Mouse (Mus musculus): ENCODE measurements at regions not wholly inside any gene's neighbourhood (a gene's known extent, or its start where the extent isn't known, plus 50 kb on each side); places are given as distances from the start of the nearest gene placed in this dataset.

GRCm38 (mm10) chr4:5206394-5207099 lies 413.4 kb upstream of the Impad1 start:
- Histone ChIP-seq H3K27me3 (ENCODE audit: control insufficient read depth, insufficient read depth, low read length) (no peaks in the 10 kb centered on the region), H3K4me3 (ENCODE audit: low read depth, low read length) (no peak overlapping the region), H3K9ac (ENCODE audit: low read depth, low read length) (no peak overlapping the region), H3K9me3 (ENCODE audit: control insufficient read depth, low read length) (no peaks in the 10 kb centered on the region), H3K4me1 (replicated peaks; ENCODE audit: control insufficient read depth, insufficient read depth, low read length) (no peaks in the 10 kb centered on the region), H3K27ac (ENCODE audit: low read depth, low read length) (no peak overlapping the region), H3K36me3 (ENCODE audit: control insufficient read depth, insufficient read depth, low read length) (no peaks in the 10 kb centered on the region), H3K4me2 (replicated peaks; ENCODE audit: low read depth, low read length) (no peak overlapping the region)
- ATAC-seq (ENCODE audit: low FRiP score) (no peak), DNase-seq (ENCODE audit: low spot score) (no peak)
- 93% methylated on average over 1 of the region's 1 CpGs for WGBS

- Histone ChIP-seq H3K4me3 (ENCODE audit: low read depth, low read length) (no peak overlapping the region), H3K9ac (ENCODE audit: low read depth, low read length) (no peak overlapping the region), H3K36me3 (ENCODE audit: control insufficient read depth, insufficient read depth, low read length) (no peaks in the 10 kb centered on the region), H3K4me1 (replicated peaks; ENCODE audit: control insufficient read depth, insufficient read depth, low read length) (no peaks in the 10 kb centered on the region), H3K27ac (ENCODE audit: low read depth, low read length) (no peak overlapping the region), H3K27me3 (ENCODE audit: control insufficient read depth, insufficient read depth, low read length) (no peaks in the 10 kb centered on the region), H3K9me3 (ENCODE audit: control insufficient read depth, low read length) (no peaks in the 10 kb centered on the region), H3K4me2 (replicated peaks; ENCODE audit: low read depth, low read length) (no peak overlapping the region)
- ATAC-seq (ENCODE audit: low FRiP score) (no peak; the same call in 1 of the 2 replicates), DNase-seq (ENCODE audit: low spot score) (peak; percentile 17)
- 64% methylated on average over 7 of the region's 7 CpGs for WGBS
These were observed 412.4 kb upstream of the Impad1 start for GRCm38 (mm10) chr4:5205328-5206208.

- Histone ChIP-seq H3K4me2 (replicated peaks; ENCODE audit: low read depth, low read length) (no peak overlapping the region), H3K27me3 (ENCODE audit: control insufficient read depth, insufficient read depth, low read length) (no peaks in the 10 kb centered on the region), H3K4me3 (ENCODE audit: low read depth, low read length) (no peak overlapping the region), H3K9me3 (ENCODE audit: control insufficient read depth, low read length) (no peaks in the 10 kb centered on the region), H3K4me1 (replicated peaks; ENCODE audit: control insufficient read depth, insufficient read depth, low read length) (no peaks in the 10 kb centered on the region), H3K27ac (ENCODE audit: low read depth, low read length) (no peak overlapping the region), H3K9ac (ENCODE audit: low read depth, low read length) (no peak overlapping the region), H3K36me3 (ENCODE audit: control insufficient read depth, insufficient read depth, low read length) (no peaks in the 10 kb centered on the region)
- 26% methylated on average over 3 of the region's 3 CpGs for WGBS
- ATAC-seq (ENCODE audit: low FRiP score) (no peak; the same call in 1 of the 2 replicates), DNase-seq (ENCODE audit: low spot score) (peak; percentile 9)
These were observed 401.1 kb upstream of the Impad1 start for GRCm38 (mm10) chr4:5194272-5194671.

GRCm38 (mm10) chr4:5181591-5181990 lies 388.4 kb upstream of the Impad1 start:
- Histone ChIP-seq H3K9me3 (ENCODE audit: control insufficient read depth, low read length) (no peaks in the 10 kb centered on the region), H3K4me3 (ENCODE audit: low read depth, low read length) (no peak overlapping the region), H3K4me1 (replicated peaks; ENCODE audit: control insufficient read depth, insufficient read depth, low read length) (no peaks in the 10 kb centered on the region), H3K36me3 (ENCODE audit: control insufficient read depth, insufficient read depth, low read length) (no peaks in the 10 kb centered on the region), H3K9ac (ENCODE audit: low read depth, low read length) (no peak overlapping the region), H3K4me2 (replicated peaks; ENCODE audit: low read depth, low read length) (no peak overlapping the region), H3K27me3 (ENCODE audit: control insufficient read depth, insufficient read depth, low read length) (no peaks in the 10 kb centered on the region), H3K27ac (ENCODE audit: low read depth, low read length) (no peak overlapping the region)
- ATAC-seq (ENCODE audit: low FRiP score) (no peak), DNase-seq (ENCODE audit: low spot score) (no peak)
- WGBS: 85% methylated on average over 1 of the region's 1 CpGs

- ATAC-seq (ENCODE audit: low FRiP score): peak; percentile 43; the same call in 1 of the 2 replicates
- WGBS: 64% methylated on average over 11 of the region's 11 CpGs
- no peaks in the 10 kb centered on the region for H3K36me3 ChIP-seq (ENCODE audit: control insufficient read depth, insufficient read depth, low read length)
These were observed 386.0 kb upstream of the Impad1 start for GRCm38 (mm10) chr4:5178991-5179693.

GRCm38 (mm10) chr4:5165263-5165662 lies 372.1 kb upstream of the Impad1 start:
- Histone ChIP-seq H3K4me3 (ENCODE audit: low read depth, low read length) (no peak overlapping the region), H3K9me3 (ENCODE audit: control insufficient read depth, low read length) (no peaks in the 10 kb centered on the region), H3K36me3 (ENCODE audit: control insufficient read depth, insufficient read depth, low read length) (no peaks in the 10 kb centered on the region), H3K27me3 (ENCODE audit: control insufficient read depth, insufficient read depth, low read length) (no peaks in the 10 kb centered on the region), H3K4me2 (replicated peaks; ENCODE audit: low read depth, low read length) (no peak overlapping the region), H3K27ac (ENCODE audit: low read depth, low read length) (no peak overlapping the region), H3K9ac (ENCODE audit: low read depth, low read length) (no peak overlapping the region), H3K4me1 (replicated peaks; ENCODE audit: control insufficient read depth, insufficient read depth, low read length) (no peaks in the 10 kb centered on the region)
- no peak for ATAC-seq (ENCODE audit: low FRiP score)
- DNase-seq (ENCODE audit: low spot score): no peak
- 97% methylated on average over 1 of the region's 1 CpGs for WGBS

More at GRCm38 (mm10) chr4:5178991-5179693, 386.0 kb upstream of the Impad1 start:
- Histone ChIP-seq H3K4me2 (replicated peaks; ENCODE audit: low read depth, low read length) (no peak overlapping the region), H3K27me3 (ENCODE audit: control insufficient read depth, insufficient read depth, low read length) (no peaks in the 10 kb centered on the region), H3K27ac (ENCODE audit: low read depth, low read length) (no peak overlapping the region), H3K9me3 (ENCODE audit: control insufficient read depth, low read length) (no peaks in the 10 kb centered on the region), H3K9ac (ENCODE audit: low read depth, low read length) (no peak overlapping the region), H3K4me3 (ENCODE audit: low read depth, low read length) (no peak overlapping the region), H3K4me1 (replicated peaks; ENCODE audit: control insufficient read depth, insufficient read depth, low read length) (no peaks in the 10 kb centered on the region)
- DNase-seq (ENCODE audit: low spot score): no peak

- Histone ChIP-seq H3K9ac (ENCODE audit: low read depth, low read length) (no peak overlapping the region), H3K9me3 (ENCODE audit: control insufficient read depth, low read length) (no peaks in the 10 kb centered on the region), H3K27me3 (ENCODE audit: control insufficient read depth, insufficient read depth, low read length) (no peaks in the 10 kb centered on the region), H3K27ac (ENCODE audit: low read depth, low read length) (no peak overlapping the region), H3K36me3 (ENCODE audit: control insufficient read depth, insufficient read depth, low read length) (no peaks in the 10 kb centered on the region), H3K4me3 (ENCODE audit: low read depth, low read length) (no peak overlapping the region), H3K4me1 (replicated peaks; ENCODE audit: control insufficient read depth, insufficient read depth, low read length) (no peaks in the 10 kb centered on the region), H3K4me2 (replicated peaks; ENCODE audit: low read depth, low read length) (no peak overlapping the region)
- ATAC-seq (ENCODE audit: low FRiP score): no peak
- WGBS: 77% methylated on average over 1 of the region's 1 CpGs
- DNase-seq (ENCODE audit: low spot score): no peak
These were observed 367.8 kb upstream of the Impad1 start for GRCm38 (mm10) chr4:5160931-5161330.

- Histone ChIP-seq H3K9ac (ENCODE audit: low read depth, low read length) (no peak overlapping the region), H3K27ac (ENCODE audit: low read depth, low read length) (no peak overlapping the region), H3K9me3 (ENCODE audit: control insufficient read depth, low read length) (no peaks in the 10 kb centered on the region), H3K4me2 (replicated peaks; ENCODE audit: low read depth, low read length) (no peak overlapping the region), H3K4me1 (replicated peaks; ENCODE audit: control insufficient read depth, insufficient read depth, low read length) (no peaks in the 10 kb centered on the region), H3K27me3 (ENCODE audit: control insufficient read depth, insufficient read depth, low read length) (no peaks in the 10 kb centered on the region), H3K36me3 (ENCODE audit: control insufficient read depth, insufficient read depth, low read length) (no peaks in the 10 kb centered on the region), H3K4me3 (ENCODE audit: low read depth, low read length) (no peak overlapping the region)
- no peak for ATAC-seq (ENCODE audit: low FRiP score)
- DNase-seq (ENCODE audit: low spot score): no peak
- 70% methylated on average over 3 of the region's 3 CpGs for WGBS
These were observed 337.6 kb upstream of the Impad1 start for GRCm38 (mm10) chr4:5130726-5131125.

All from hindbrain, embryonic 11.5 days (tissue).